Mouse (Mus musculus): ENCODE data around the gene Usp25. TPM values are rescaled to one million over a fixed set of nuclear protein-coding genes. Genes with fewer than 3 reads are reported as not detected.

Gene Usp25
- polyA plus RNA-seq, 1 experiment from 2014 or later: 27.9 TPM

DNA sequence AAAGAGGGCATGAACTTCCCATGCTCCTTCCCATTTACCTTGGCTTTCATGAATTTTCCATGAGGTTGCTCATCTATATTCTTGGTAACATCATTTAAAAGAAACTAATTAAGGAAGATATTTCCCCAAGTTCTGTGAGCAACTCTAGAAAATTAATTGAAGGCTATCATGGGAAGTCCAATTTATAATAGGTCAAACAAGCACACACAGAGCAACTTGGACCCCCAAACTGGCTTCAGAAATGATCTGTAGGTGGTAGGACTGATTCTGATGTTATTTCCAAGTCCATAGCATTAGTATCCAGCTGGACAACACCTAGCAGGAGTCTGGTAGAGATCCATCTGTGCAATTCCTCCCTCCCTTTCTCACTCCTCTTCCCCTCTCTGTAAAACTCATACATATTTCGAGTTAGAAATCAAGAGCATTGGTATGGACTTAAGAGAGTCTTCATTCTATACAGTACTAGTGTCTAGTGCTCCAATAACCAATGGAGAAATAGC is 139.8 kb downstream of the Usp25 start:
- Histone ChIP-seq H3K27me3 (replicated peaks) (no peaks in the 10 kb centered on the region), H3K4me2 (no peak overlapping the region), H3K9me3 (no peaks in the 10 kb centered on the region), H3K9ac (no peak overlapping the region), H3K4me3 (replicated peaks) (no peak overlapping the region), H3K36me3 (no peaks in the 10 kb centered on the region), H3K4me1 (no peaks in the 10 kb centered on the region), H3K27ac (no peak overlapping the region)
- ATAC-seq (ENCODE audit: insufficient read depth, low FRiP score, low read depth): no peak
- 62% methylated on average over 1 of the region's 1 CpGs for WGBS

DNA sequence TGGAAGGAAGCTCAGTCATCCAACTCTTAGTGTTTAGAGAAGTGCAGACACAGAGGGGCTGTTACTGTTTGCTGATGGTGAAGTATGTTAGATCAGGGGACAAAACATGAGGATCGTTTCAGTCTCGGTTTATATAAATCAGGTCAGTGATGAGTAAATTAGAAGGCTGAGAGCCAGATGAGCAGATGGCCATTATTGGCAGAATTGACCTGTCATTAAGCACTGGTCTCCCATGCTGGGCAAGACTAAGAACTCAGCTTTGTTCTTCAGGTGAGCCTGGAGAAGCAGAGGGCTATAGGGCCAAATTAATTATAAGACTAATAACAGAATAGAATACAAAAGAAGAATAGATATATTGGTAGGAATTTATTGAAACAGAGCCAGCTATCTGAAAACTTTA is 140.3 kb downstream of the Usp25 start:
- H3K4me1 ChIP-seq: no peaks in the 10 kb centered on the region
- H3K27me3 ChIP-seq (replicated peaks): no peaks in the 10 kb centered on the region
- ATAC-seq (ENCODE audit: insufficient read depth, low FRiP score, low read depth): no peak
- no peak overlapping the region for H3K27ac ChIP-seq
- no peaks in the 10 kb centered on the region for H3K9me3 ChIP-seq
- H3K4me3 ChIP-seq (replicated peaks): no peak overlapping the region
- 77% methylated on average over 2 of the region's 2 CpGs for WGBS
- H3K36me3 ChIP-seq: no peaks in the 10 kb centered on the region
- H3K4me2 ChIP-seq: no peak overlapping the region
- no peak overlapping the region for H3K9ac ChIP-seq

- Histone ChIP-seq H3K9ac (no peak overlapping the region), H3K27me3 (replicated peaks) (no peaks in the 10 kb centered on the region), H3K4me3 (replicated peaks) (no peak overlapping the region), H3K27ac (no peak overlapping the region), H3K4me2 (no peak overlapping the region), H3K4me1 (no peaks in the 10 kb centered on the region), H3K36me3 (no peaks in the 10 kb centered on the region), H3K9me3 (no peaks in the 10 kb centered on the region)
- 70% methylated on average over 1 of the region's 1 CpGs for WGBS
- no peak for ATAC-seq (ENCODE audit: insufficient read depth, low FRiP score, low read depth)
Measured at GRCm38 (mm10) chr16:77154831-77155230, 141.3 kb downstream of the Usp25 start.

Data from stomach, embryonic 15.5 days (tissue).